Mouse (Mus musculus) myocyte (in vitro differentiated cells): Measurements from ENCODE around the gene Tsfm. TPM values are rescaled to one million over a fixed set of nuclear protein-coding genes. Genes with fewer than 3 reads are reported as not detected.

ENCODE experiments used
- H3K27me3 ChIP-seq: one replicate; pipeline ENCODE4 v1.6.1; 2011; ENCODE audit not compliant: control insufficient read depth, insufficient read depth, insufficient read length
- H3K36me3 ChIP-seq: one replicate; pipeline ENCODE4 v1.6.1; 2011; ENCODE audit not compliant: control insufficient read depth, insufficient read depth
- H3K4me2 ChIP-seq: one replicate; pipeline ENCODE4 v1.6.1; 2011; ENCODE audit warnings: low read depth, control low read depth
- H3K4me3 ChIP-seq: one replicate; pipeline ENCODE4 v1.5.1; 2011; ENCODE audit warnings: mild to moderate bottlenecking, control low read depth, moderate library complexity
- H3K79me2 ChIP-seq: one replicate; pipeline ENCODE4 v1.6.1; 2011; ENCODE audit not compliant: control insufficient read depth, insufficient read depth
- H3ac ChIP-seq: one replicate; pipeline ENCODE4 v1.6.1; 2011; ENCODE audit not compliant: control insufficient read depth, insufficient read length
- CEBPB ChIP-seq: IDR thresholded peaks from 2 replicates; pipeline ENCODE4 v1.6.1; 2011; ENCODE audit warnings: mild to moderate bottlenecking, moderate library complexity; ENCODE audit not compliant: poor library complexity, insufficient read depth, severe bottlenecking
- POLR2A ChIP-seq: IDR thresholded peaks from one replicate; pipeline ENCODE4 v1.6.1; 2011; ENCODE audit warnings: low read depth, mild to moderate bottlenecking, control low read depth, moderate library complexity; ENCODE audit not compliant: insufficient read length
- REST ChIP-seq: IDR thresholded peaks from one replicate; pipeline ENCODE4 v1.6.1; 2011; ENCODE audit warnings: mild to moderate bottlenecking, control low read depth, moderate library complexity; ENCODE audit not compliant: insufficient read depth, insufficient read length
- SRF ChIP-seq: IDR thresholded peaks from one replicate; pipeline ENCODE4 v1.6.1; 2011; ENCODE audit warnings: low read depth; ENCODE audit not compliant: control insufficient read depth, insufficient read length
- USF1 ChIP-seq: IDR thresholded peaks from one replicate; pipeline ENCODE4 v1.6.1; 2011; ENCODE audit warnings: low read depth, mild to moderate bottlenecking, control low read depth, moderate library complexity
- polyA plus RNA-seq: library from polyadenylated mRNA; unstranded; fragments of >200 nt; fragmentation: generic; extraction: Trizol; gene quantifications from one replicate; pipeline ENCODE4 v1.2.1, GENCODE M21; 2012; ENCODE audit warnings: missing spikeins

The Tsfm gene
- polyA plus RNA-seq, 1 experiment: 53.7 TPM

GRCm38 (mm10) chr10:126962271-126962965 lies 68.2 kb downstream of the Tsfm start:
- Histone ChIP-seq H3K79me2 (no peaks in the 10 kb centered on the region), H3K4me2 (peak overlapping the region; percentile 69), H3ac (no peak overlapping the region), H3K27me3 (no peaks in the 10 kb centered on the region), H3K36me3 (no peaks in the 10 kb centered on the region), H3K4me3 (no peak overlapping the region)
- TF ChIP-seq CEBPB (peak; percentile 70), POLR2A (no peak), SRF (no peak)

GRCm38 (mm10) chr10:126961757-126962156 lies 68.9 kb downstream of the Tsfm start:
- no peak overlapping the region for H3ac ChIP-seq
- H3K27me3 ChIP-seq: no peaks in the 10 kb centered on the region
- no peaks in the 10 kb centered on the region for H3K79me2 ChIP-seq
- peak; percentile 54 for TF ChIP-seq USF1
- no peak for TF ChIP-seq CEBPB
- TF ChIP-seq REST: no peak
- no peak overlapping the region for H3K4me3 ChIP-seq
- no peaks in the 10 kb centered on the region for H3K36me3 ChIP-seq
- peak overlapping the region; percentile 69 for H3K4me2 ChIP-seq

Other genes with a start within 250 kb of the Tsfm start
- gene Atp23, start 129.5 kb downstream of the Tsfm start, polyA plus RNA-seq: 6.3 TPM
- gene Ctdsp2, start 52.1 kb downstream of the Tsfm start, polyA plus RNA-seq: 65.0 TPM
- 33.3 TPM for gene Avil, start 30.1 kb downstream of the Tsfm start, polyA plus RNA-seq
- gene Mettl1, start 10.6 kb upstream of the Tsfm start, polyA plus RNA-seq: 17.2 TPM
- gene Eef1akmt3, start 10.7 kb upstream of the Tsfm start, polyA plus RNA-seq: 0.11 TPM
- gene Cyp27b1, start 17.4 kb upstream of the Tsfm start, polyA plus RNA-seq: 0.56 TPM
- 6.1 TPM for gene March9, start 29.3 kb upstream of the Tsfm start, polyA plus RNA-seq
- 276 TPM for gene Cdk4, start 32.7 kb upstream of the Tsfm start, polyA plus RNA-seq
- gene Tspan31, start 39.4 kb upstream of the Tsfm start, polyA plus RNA-seq: 139 TPM
- gene Agap2, start 44.4 kb upstream of the Tsfm start, polyA plus RNA-seq: 1.2 TPM
- 67.2 TPM for gene Os9, start 90.3 kb upstream of the Tsfm start, polyA plus RNA-seq
- gene B4galnt1, start 134.4 kb upstream of the Tsfm start, polyA plus RNA-seq: 12.4 TPM
- gene Slc26a10, start 149.8 kb upstream of the Tsfm start, polyA plus RNA-seq: 1.3 TPM
- gene Arhgef25, start 159.2 kb upstream of the Tsfm start, polyA plus RNA-seq: 25.3 TPM
- gene Dtx3, start 164.9 kb upstream of the Tsfm start, polyA plus RNA-seq: 42.4 TPM
- gene Pip4k2c, start 180.7 kb upstream of the Tsfm start, polyA plus RNA-seq: 22.5 TPM
- gene Kif5a, start 232.5 kb upstream of the Tsfm start, polyA plus RNA-seq: 0.14 TPM
- gene Dctn2, start 235.5 kb upstream of the Tsfm start, polyA plus RNA-seq: 250 TPM